Mouse (Mus musculus): ENCODE measurements around the gene Alg6. TPM values are rescaled to one million over a fixed set of nuclear protein-coding genes. Genes with fewer than 3 reads are reported as not detected.

Alg6 gene
- 17.9 and 18.2 TPM in 2 replicates for polyA plus RNA-seq (2014; fragmentation: Nextera tagmentation; extraction: Ambion mirVana)

DNA sequence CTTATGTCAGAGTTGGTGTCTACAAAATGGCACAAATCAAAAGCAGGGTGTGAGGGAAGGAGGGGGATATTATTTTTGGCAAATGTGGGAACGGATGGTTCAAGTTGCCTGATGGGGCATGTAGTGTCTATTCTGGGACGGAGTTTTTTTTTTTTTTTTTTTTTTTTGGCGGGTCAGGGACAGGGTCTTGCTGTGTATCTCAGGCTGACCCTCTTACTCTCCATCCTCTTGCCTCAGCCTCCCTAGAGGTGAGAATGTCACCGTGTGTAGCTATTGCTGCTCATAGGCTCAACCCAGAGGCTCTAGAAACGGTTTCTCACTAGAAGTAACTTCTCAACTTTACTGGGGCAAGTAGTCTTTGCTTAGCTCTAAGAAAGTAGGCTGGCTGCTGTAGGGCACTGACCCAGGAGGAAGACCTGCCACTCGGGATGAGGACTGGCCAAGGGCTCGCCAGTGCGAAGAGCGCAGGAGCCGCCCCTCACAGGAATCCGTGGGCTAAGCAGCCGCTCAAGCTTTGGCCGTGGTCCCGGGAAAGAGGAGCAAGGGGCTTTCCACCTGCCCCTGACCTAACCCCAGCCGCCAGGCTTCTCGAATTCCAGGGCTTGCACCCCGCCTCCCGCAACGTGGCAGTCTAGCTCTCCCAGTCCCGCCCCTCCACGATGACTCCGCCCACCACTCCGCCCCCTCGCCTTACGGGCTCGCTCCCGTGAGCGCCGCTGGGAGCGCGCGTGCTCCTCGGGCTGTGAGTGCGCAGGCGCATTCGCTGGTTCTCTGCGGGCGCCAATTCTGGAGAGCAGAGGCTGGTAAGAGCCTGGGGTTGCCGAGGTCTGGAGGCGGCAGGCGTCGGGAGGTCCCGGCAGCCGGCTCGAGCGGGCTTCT, at the start of gene Alg6:
TSS of gene Alg6 (plus strand) at position 761 of the 879 bp plus-strand sequence.
- H3K4me2 ChIP-seq (ENCODE audit: low read depth, low read length): peak within 1 kb of the TSS; percentile 65
- H3K9me3 ChIP-seq (ENCODE audit: control insufficient read depth, low read length): no peaks in the 10 kb centered on the region
- H3K4me1 ChIP-seq (ENCODE audit: control insufficient read depth, insufficient read depth, low read length): peaks cover 7% of the 10 kb centered on the region; the same call in 1 of the 2 replicates
- H3K27ac ChIP-seq (replicated peaks; ENCODE audit: low read depth, low read length): peak within 1 kb of the TSS; percentile 78
- peak within 1 kb of the TSS; percentile 91 for H3K9ac ChIP-seq (ENCODE audit: low read depth, low read length)
- DNase-seq (ENCODE audit: low spot score) (peak; percentile 96), ATAC-seq (ENCODE audit: low read depth) (peak; percentile 97)
- WGBS: 11% methylated on average over 14 of the region's 46 CpGs
- no peaks in the 10 kb centered on the region for H3K27me3 ChIP-seq (replicated peaks; ENCODE audit: control insufficient read depth, insufficient read depth, low read length)
- peak within 1 kb of the TSS; percentile 78 for H3K4me3 ChIP-seq (ENCODE audit: low read depth, low read length)
- H3K36me3 ChIP-seq (ENCODE audit: control insufficient read depth, insufficient read depth, low read length): peaks cover 7% of the 10 kb centered on the region

DNA sequence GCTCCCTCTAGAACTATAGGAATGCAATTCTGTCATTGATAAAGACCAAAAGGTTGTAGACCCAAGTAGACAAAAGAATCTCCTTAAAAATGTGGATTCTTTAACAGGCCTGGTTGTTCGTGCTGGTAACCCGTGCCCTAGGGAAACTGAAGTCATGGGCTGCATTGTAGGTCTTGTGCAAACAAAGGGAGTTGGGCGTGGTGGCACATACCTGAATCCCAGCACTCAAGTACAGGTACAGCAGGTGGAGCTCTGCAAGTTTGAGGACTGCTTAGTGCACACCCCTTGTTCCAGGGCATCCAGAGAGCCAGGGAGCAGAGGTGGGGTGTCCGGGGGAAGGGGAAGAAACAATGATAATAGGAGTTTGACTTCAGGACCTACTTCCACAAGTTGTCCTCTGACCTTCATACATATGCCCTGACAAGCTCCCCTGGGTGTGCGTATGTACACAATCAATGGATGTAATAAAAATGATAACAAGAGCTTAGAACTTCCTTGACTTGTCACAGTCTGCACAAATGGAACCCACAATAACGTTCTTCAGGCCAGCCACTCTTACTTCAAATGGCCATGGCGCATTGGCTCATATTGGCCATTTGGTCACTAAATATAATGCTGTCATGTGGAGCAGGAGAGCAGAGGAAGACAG, 45.1 kb upstream of the Alg6 start:
- H3K9ac ChIP-seq (ENCODE audit: low read depth, low read length): no peak overlapping the region
- no peaks in the 10 kb centered on the region for H3K36me3 ChIP-seq (ENCODE audit: control insufficient read depth, insufficient read depth, low read length)
- H3K27me3 ChIP-seq (replicated peaks; ENCODE audit: control insufficient read depth, insufficient read depth, low read length): peaks cover 7% of the 10 kb centered on the region; the same call in 1 of the 2 replicates
- H3K4me2 ChIP-seq (ENCODE audit: low read depth, low read length): no peak overlapping the region
- no peak for ATAC-seq (ENCODE audit: low read depth)
- H3K9me3 ChIP-seq (ENCODE audit: control insufficient read depth, low read length): no peaks in the 10 kb centered on the region
- no peak overlapping the region for H3K27ac ChIP-seq (replicated peaks; ENCODE audit: low read depth, low read length)
- no peak for DNase-seq (ENCODE audit: low spot score)
- H3K4me1 ChIP-seq (ENCODE audit: control insufficient read depth, insufficient read depth, low read length): no peaks in the 10 kb centered on the region
- no peak overlapping the region for H3K4me3 ChIP-seq (ENCODE audit: low read depth, low read length)
- WGBS: 87% methylated on average over 7 of the region's 7 CpGs

DNA sequence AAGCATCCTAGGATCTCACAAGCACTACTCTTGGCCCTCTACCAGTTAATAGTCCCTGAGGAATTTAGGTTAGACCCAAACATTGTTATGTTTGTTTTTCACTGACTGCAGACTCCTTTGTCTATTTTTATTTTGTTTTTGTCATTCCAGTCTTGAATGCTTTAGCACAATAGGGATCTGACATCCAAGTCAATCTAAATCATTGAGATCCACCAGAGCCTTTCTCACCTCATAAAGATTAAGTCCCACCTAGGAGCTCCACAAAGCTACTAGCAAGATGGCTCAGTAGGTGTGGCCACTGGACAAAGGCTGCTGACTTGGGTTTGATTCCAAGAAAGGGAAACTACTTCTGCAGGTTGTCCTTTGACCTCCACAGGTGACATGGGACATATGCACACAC, 40.3 kb upstream of the Alg6 start:
- no peaks in the 10 kb centered on the region for H3K36me3 ChIP-seq (ENCODE audit: control insufficient read depth, insufficient read depth, low read length)
- H3K4me3 ChIP-seq (ENCODE audit: low read depth, low read length): no peak overlapping the region
- no peak overlapping the region for H3K27ac ChIP-seq (replicated peaks; ENCODE audit: low read depth, low read length)
- H3K4me2 ChIP-seq (ENCODE audit: low read depth, low read length): no peak overlapping the region
- no peaks in the 10 kb centered on the region for H3K4me1 ChIP-seq (ENCODE audit: control insufficient read depth, insufficient read depth, low read length)
- H3K9ac ChIP-seq (ENCODE audit: low read depth, low read length): no peak overlapping the region
- H3K9me3 ChIP-seq (ENCODE audit: control insufficient read depth, low read length): no peaks in the 10 kb centered on the region
- ATAC-seq (ENCODE audit: low read depth): no peak
- DNase-seq (ENCODE audit: low spot score): no peak
- no peaks in the 10 kb centered on the region for H3K27me3 ChIP-seq (replicated peaks; ENCODE audit: control insufficient read depth, insufficient read depth, low read length)

DNA sequence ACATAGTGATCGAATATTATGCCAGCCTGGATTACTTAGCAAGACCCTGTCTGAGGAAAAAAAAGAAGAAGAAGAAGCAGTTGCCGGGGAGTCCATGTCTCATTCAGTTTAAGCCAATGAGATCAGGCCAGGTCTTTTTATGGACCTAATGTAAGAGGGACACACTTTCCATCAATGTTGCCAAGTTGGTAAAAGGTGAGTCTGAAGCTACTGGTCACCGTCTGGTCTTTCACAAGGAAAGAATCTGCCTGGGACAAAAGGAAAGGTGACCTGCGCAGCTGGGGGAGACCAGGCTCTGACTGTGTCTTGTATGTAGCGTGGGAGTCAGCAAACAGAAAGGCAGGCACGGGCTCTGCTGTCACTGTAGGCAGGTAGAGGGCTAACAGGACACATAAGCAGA, 31.5 kb upstream of the Alg6 start:
- Histone ChIP-seq H3K27ac (replicated peaks; ENCODE audit: low read depth, low read length) (no peak overlapping the region), H3K4me1 (ENCODE audit: control insufficient read depth, insufficient read depth, low read length) (no peaks in the 10 kb centered on the region), H3K9ac (ENCODE audit: low read depth, low read length) (no peak overlapping the region), H3K9me3 (ENCODE audit: control insufficient read depth, low read length) (no peaks in the 10 kb centered on the region), H3K36me3 (ENCODE audit: control insufficient read depth, insufficient read depth, low read length) (no peaks in the 10 kb centered on the region), H3K27me3 (replicated peaks; ENCODE audit: control insufficient read depth, insufficient read depth, low read length) (no peaks in the 10 kb centered on the region), H3K4me3 (ENCODE audit: low read depth, low read length) (no peak overlapping the region), H3K4me2 (ENCODE audit: low read depth, low read length) (no peak overlapping the region)
- ATAC-seq (ENCODE audit: low read depth): no peak
- DNase-seq (ENCODE audit: low spot score): no peak
- 83% methylated on average over 6 of the region's 6 CpGs for WGBS

DNA sequence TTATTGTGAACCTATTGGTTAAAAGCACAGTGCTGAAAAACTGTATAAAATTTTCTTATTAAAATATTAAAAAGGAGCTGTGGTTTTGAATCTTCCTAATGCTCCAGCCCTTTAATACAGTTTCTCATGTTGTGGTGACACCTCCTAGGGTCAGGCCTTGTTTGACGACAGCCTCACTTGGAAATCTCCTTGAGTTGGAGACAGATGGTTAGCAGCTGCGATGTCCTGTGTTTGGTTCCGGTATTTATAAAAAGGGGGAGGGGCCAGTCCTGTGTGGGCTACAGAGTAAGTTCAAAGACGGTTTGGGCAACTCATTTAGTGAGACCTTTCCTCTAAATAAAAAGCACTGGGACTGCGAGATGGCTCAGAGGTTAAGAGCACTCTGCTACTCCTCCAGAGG, 29.2 kb upstream of the Alg6 start:
- Histone ChIP-seq H3K27me3 (replicated peaks; ENCODE audit: control insufficient read depth, insufficient read depth, low read length) (no peaks in the 10 kb centered on the region), H3K9me3 (ENCODE audit: control insufficient read depth, low read length) (no peaks in the 10 kb centered on the region), H3K4me3 (ENCODE audit: low read depth, low read length) (no peak overlapping the region), H3K36me3 (ENCODE audit: control insufficient read depth, insufficient read depth, low read length) (no peaks in the 10 kb centered on the region), H3K4me1 (ENCODE audit: control insufficient read depth, insufficient read depth, low read length) (no peaks in the 10 kb centered on the region), H3K9ac (ENCODE audit: low read depth, low read length) (no peak overlapping the region), H3K27ac (replicated peaks; ENCODE audit: low read depth, low read length) (no peak overlapping the region), H3K4me2 (ENCODE audit: low read depth, low read length) (no peak overlapping the region)
- 36% methylated on average over 5 of the region's 5 CpGs for WGBS
- ATAC-seq (ENCODE audit: low read depth): no peak
- no peak for DNase-seq (ENCODE audit: low spot score)

DNA sequence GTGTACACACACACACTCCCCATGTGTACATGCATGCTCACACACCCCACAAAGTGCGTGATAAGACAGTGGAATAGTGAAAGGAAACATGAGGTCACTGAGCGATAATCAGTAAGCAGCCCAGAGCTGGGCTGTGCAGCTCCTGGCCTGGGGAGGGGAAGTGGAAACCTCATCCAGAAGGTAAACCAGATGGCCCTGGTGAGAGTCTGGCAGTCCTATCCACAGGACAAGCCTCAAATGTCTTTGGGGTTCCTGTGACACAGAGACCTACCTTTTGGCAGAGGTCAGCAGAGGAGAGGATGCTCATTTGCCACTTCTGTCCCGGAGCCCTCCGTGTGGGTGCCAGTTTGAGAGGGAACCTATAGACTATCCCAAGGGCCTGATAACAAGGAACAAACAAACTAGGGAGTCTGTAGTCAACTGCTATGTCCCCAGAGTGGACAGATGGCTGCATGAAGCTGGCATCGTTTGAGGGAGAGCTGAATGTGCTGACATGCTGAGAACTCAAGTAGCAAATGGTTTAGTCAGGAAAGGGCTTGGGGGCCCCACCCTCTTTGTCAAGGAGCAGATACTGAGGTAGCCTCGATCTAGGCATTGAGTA, 2.8 kb upstream of the Alg6 start:
- DNase-seq (ENCODE audit: low spot score) (no peak), ATAC-seq (ENCODE audit: low read depth) (no peak)
- Histone ChIP-seq H3K4me2 (ENCODE audit: low read depth, low read length) (no peak overlapping the region), H3K9me3 (ENCODE audit: control insufficient read depth, low read length) (no peaks in the 10 kb centered on the region), H3K4me3 (ENCODE audit: low read depth, low read length) (no peak overlapping the region), H3K27me3 (replicated peaks; ENCODE audit: control insufficient read depth, insufficient read depth, low read length) (no peaks in the 10 kb centered on the region), H3K36me3 (ENCODE audit: control insufficient read depth, insufficient read depth, low read length) (no peaks in the 10 kb centered on the region), H3K9ac (ENCODE audit: low read depth, low read length) (no peak overlapping the region), H3K4me1 (ENCODE audit: control insufficient read depth, insufficient read depth, low read length) (peaks cover 7% of the 10 kb centered on the region; the same call in 1 of the 2 replicates), H3K27ac (replicated peaks; ENCODE audit: low read depth, low read length) (no peak overlapping the region)
- WGBS: 82% methylated on average over 6 of the region's 6 CpGs

DNA sequence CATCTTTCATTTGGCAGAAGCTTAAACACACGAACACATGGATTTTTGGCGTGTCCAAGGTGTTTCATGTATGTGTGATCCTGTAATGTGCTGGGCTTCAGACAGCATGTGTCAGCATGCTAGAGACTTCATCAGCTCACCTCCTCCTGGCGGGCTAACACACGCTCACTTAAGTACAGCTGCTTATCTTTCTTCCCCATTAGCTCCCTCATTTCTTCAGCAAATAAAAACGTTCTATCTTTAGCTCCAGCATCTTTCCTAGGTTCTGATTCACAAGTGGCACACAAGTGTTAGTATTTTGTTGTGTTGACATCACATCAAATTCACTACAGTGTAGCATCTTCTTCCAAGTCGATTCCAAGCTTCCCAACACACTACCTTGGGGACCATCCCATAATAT, 1.5 kb upstream of the Alg6 start:
- H3K36me3 ChIP-seq (ENCODE audit: control insufficient read depth, insufficient read depth, low read length): no peaks in the 10 kb centered on the region
- no peak overlapping the region for H3K9ac ChIP-seq (ENCODE audit: low read depth, low read length)
- H3K27ac ChIP-seq (replicated peaks; ENCODE audit: low read depth, low read length): no peak overlapping the region
- no peaks in the 10 kb centered on the region for H3K27me3 ChIP-seq (replicated peaks; ENCODE audit: control insufficient read depth, insufficient read depth, low read length)
- no peak overlapping the region for H3K4me2 ChIP-seq (ENCODE audit: low read depth, low read length)
- ATAC-seq (ENCODE audit: low read depth) (no peak), DNase-seq (ENCODE audit: low spot score) (no peak)
- no peak overlapping the region for H3K4me3 ChIP-seq (ENCODE audit: low read depth, low read length)
- no peaks in the 10 kb centered on the region for H3K9me3 ChIP-seq (ENCODE audit: control insufficient read depth, low read length)
- WGBS: 83% methylated on average over 6 of the region's 6 CpGs
- H3K4me1 ChIP-seq (ENCODE audit: control insufficient read depth, insufficient read depth, low read length): peaks cover 7% of the 10 kb centered on the region; the same call in 1 of the 2 replicates

DNA sequence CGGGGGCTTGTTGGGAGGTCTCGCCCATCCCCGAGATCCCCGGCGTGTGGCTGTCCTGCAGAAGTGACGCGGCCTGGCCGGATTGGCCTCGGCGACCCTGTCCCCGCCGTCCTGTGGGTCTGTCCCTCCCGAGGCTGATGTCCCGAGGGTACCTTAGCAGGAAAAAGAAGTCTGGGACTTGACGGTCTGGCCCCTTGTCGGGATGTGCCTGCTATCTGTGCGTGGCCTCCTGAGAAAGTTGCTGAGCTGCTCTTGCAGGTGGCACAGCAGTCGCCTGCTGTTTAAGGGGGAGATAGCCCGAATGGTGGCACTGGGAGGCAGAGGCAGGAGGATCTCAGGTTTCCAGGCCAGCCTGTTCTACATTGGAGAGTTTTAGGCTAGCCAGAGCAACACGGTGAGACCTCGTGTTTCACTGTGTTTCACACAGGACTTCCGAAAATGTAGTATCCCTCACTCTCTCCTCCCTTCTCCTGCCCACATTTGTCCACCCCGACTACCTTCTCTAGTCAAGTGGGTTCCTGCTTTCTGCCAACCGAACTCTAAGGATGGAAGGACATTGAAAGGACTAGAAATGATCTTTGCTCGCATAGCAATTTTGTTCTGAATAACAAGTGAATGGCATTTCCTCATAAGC, 436 bp downstream of the Alg6 start:
- ATAC-seq (ENCODE audit: low read depth) (no peak; the same call in 1 of the 2 replicates), DNase-seq (ENCODE audit: low spot score) (peak; percentile 9)
- 23% methylated on average over 24 of the region's 25 CpGs for WGBS
- no peaks in the 10 kb centered on the region for H3K9me3 ChIP-seq (ENCODE audit: control insufficient read depth, low read length)
- H3K27ac ChIP-seq (replicated peaks; ENCODE audit: low read depth, low read length): peak overlapping the region; percentile 78
- H3K27me3 ChIP-seq (replicated peaks; ENCODE audit: control insufficient read depth, insufficient read depth, low read length): no peaks in the 10 kb centered on the region
- peak overlapping the region; percentile 65 for H3K4me2 ChIP-seq (ENCODE audit: low read depth, low read length)
- peaks cover 7% of the 10 kb centered on the region; the same call in 1 of the 2 replicates for H3K4me1 ChIP-seq (ENCODE audit: control insufficient read depth, insufficient read depth, low read length)
- H3K36me3 ChIP-seq (ENCODE audit: control insufficient read depth, insufficient read depth, low read length): peaks cover 13% of the 10 kb centered on the region
- H3K4me3 ChIP-seq (ENCODE audit: low read depth, low read length): peak overlapping the region; percentile 78
- peak overlapping the region; percentile 91 for H3K9ac ChIP-seq (ENCODE audit: low read depth, low read length)
